Mouse (Mus musculus): Measurements from ENCODE around the gene B4galnt1. TPM values are rescaled to one million over a fixed set of nuclear protein-coding genes. Genes with fewer than 3 reads are reported as not detected.

Gene B4galnt1
- total and polyA plus RNA-seq, 3 experiments, result 0.98 to 17.5 (median 2.3) TPM

DNA sequence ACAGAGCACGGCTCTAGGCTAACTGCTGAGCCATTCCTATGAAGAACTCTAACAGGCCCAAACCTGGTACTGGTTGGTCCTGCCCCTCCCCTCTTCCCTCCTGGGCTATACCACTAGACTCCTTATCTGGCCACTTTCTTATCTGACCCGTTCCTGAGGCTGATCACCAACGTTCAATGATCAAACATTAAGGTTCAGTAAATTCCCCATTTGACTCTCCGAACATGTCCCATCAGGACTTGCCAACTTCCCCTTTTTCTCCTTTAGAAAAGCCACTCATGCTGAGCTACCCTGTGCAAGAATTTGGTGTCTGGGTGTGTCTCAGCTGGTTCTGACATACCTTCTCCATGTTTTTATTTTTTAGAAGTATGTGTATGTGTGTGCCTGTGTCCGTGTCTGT is 38.4 kb upstream of the B4galnt1 start:
- TF ChIP-seq POLR2AphosphoS2 (IDR thresholded peaks at IDR 0.05; ENCODE audit: low read depth, low read length) (no peak), ELF1 (IDR thresholded peaks at IDR 0.05; ENCODE audit: low read depth, low read length) (no peak), UBTF (IDR thresholded peaks at IDR 0.05; ENCODE audit: low read depth, low read length) (no peak), MEF2A (IDR thresholded peaks at IDR 0.05; ENCODE audit: borderline replicate concordance, low read depth, low read length) (no peak), CTCF (conservative IDR thresholded peaks at IDR 0.05 in 1 of 2, IDR thresholded peaks at IDR 0.05 in 1 of 2; ENCODE audit: low read depth in 2 of 2, low read length in 2 of 2) (no peak), RAD21 (IDR thresholded peaks at IDR 0.05; ENCODE audit: low read depth, low read length) (no peak)
- Histone ChIP-seq H3K4me3 (replicated peaks in 1 of 3; ENCODE audit: low read depth in 2 of 3, low read length in 2 of 3, poor library complexity in 1 of 3) (no peak overlapping the region), H3K27me3 (replicated peaks) (no peaks in the 10 kb centered on the region), H3K36me3 (replicated peaks in 1 of 2; ENCODE audit: control insufficient read depth in 1 of 2, insufficient read depth in 1 of 2, low read length in 1 of 2) (no peaks in the 10 kb centered on the region), H3K79me2 (replicated peaks; ENCODE audit: control insufficient read depth, extremely low read depth, insufficient read depth, poor library complexity, severe bottlenecking) (no peaks in the 10 kb centered on the region), H3K9ac (ENCODE audit: insufficient read depth, low read depth) (no peak overlapping the region), H3K4me2 (ENCODE audit: insufficient read depth, low read depth, poor library complexity, severe bottlenecking) (no peak overlapping the region), H3K27ac (ENCODE audit: insufficient read depth, low read depth) (no peak overlapping the region), H3K9me3 (replicated peaks; ENCODE audit: low read length) (no peaks in the 10 kb centered on the region), H3K4me1 (ENCODE audit: control insufficient read depth in 1 of 2, insufficient read depth in 2 of 2) (peaks cover 9 to 40% of the 10 kb centered on the region in 2 experiments)
- in situ Hi-C loops (cut with MboI; ENCODE audit: low pct_ligation_motif_present, low pct_unique_long_range_greater_than_20kb, low sequenced_read_pairs), result loop anchor here (5.0 kb wide), 1 partner anchor 41 kb away; the partner anchor contains the start of gene B4galnt1
- dilution Hi-C loops (cut with MboI; ENCODE audit: extremely low pct_ligation_motif_present, extremely low pct_unique_long_range_greater_than_20kb, low sequenced_read_pairs), result no loop called here
- DNase-seq (ENCODE audit: extremely low read depth), result no peak

GRCm38 (mm10) chr10:127127711-127128279 is 37.2 kb upstream of the B4galnt1 start:
- dilution Hi-C loops (cut with MboI; ENCODE audit: extremely low pct_ligation_motif_present, extremely low pct_unique_long_range_greater_than_20kb, low sequenced_read_pairs) (no loop called here), in situ Hi-C loops (cut with MboI; ENCODE audit: low pct_ligation_motif_present, low pct_unique_long_range_greater_than_20kb, low sequenced_read_pairs) (loop anchor here (5.0 kb wide), 1 partner anchor 40 kb away; the partner anchor contains the start of gene B4galnt1)
- Histone ChIP-seq H3K27me3 (replicated peaks) (no peaks in the 10 kb centered on the region), H3K4me1 (ENCODE audit: control insufficient read depth in 1 of 2, insufficient read depth in 2 of 2) (peaks cover 11 to 33% of the 10 kb centered on the region in 2 experiments), H3K36me3 (replicated peaks in 1 of 2; ENCODE audit: control insufficient read depth in 1 of 2, insufficient read depth in 1 of 2, low read length in 1 of 2) (no peaks in the 10 kb centered on the region), H3K9me3 (replicated peaks; ENCODE audit: low read length) (no peaks in the 10 kb centered on the region), H3K79me2 (replicated peaks; ENCODE audit: control insufficient read depth, extremely low read depth, insufficient read depth, poor library complexity, severe bottlenecking) (no peaks in the 10 kb centered on the region), H3K9ac (ENCODE audit: insufficient read depth, low read depth) (no peak overlapping the region), H3K27ac (ENCODE audit: insufficient read depth, low read depth) (no peak overlapping the region), H3K4me2 (ENCODE audit: insufficient read depth, low read depth, poor library complexity, severe bottlenecking) (no peak overlapping the region), H3K4me3 (replicated peaks in 1 of 3; ENCODE audit: low read depth in 2 of 3, low read length in 2 of 3, poor library complexity in 1 of 3) (no peak overlapping the region)
- DNase-seq (ENCODE audit: extremely low read depth), result no peak
- no peak for TF ChIP-seq ZKSCAN1 (IDR thresholded peaks at IDR 0.05; ENCODE audit: borderline replicate concordance, low read depth, low read length)
- no peak for TF ChIP-seq CHD2 (IDR thresholded peaks at IDR 0.05; ENCODE audit: low read length)
- no peak for TF ChIP-seq MYC (IDR thresholded peaks at IDR 0.05; ENCODE audit: low read depth, low read length)
- TF ChIP-seq HCFC1 (IDR thresholded peaks at IDR 0.05; ENCODE audit: low read depth, low read length), result no peak
- no peak for TF ChIP-seq ZNF384 (IDR thresholded peaks at IDR 0.05; ENCODE audit: low read depth, low read length)
- no peak for TF ChIP-seq RAD21 (IDR thresholded peaks at IDR 0.05; ENCODE audit: low read depth, low read length)
- no peak for TF ChIP-seq RCOR1 (conservative IDR thresholded peaks at IDR 0.05; ENCODE audit: low read depth, low read length)
- TF ChIP-seq MAZ (IDR thresholded peaks at IDR 0.05; ENCODE audit: low read depth, low read length), result no peak
- TF ChIP-seq CTCF (conservative IDR thresholded peaks at IDR 0.05 in 1 of 2, IDR thresholded peaks at IDR 0.05 in 1 of 2; ENCODE audit: low read depth in 2 of 2, low read length in 2 of 2), result no peak
- no peak for TF ChIP-seq BHLHE40 (IDR thresholded peaks at IDR 0.05; ENCODE audit: low read depth, low read length)
- TF ChIP-seq MEF2A (IDR thresholded peaks at IDR 0.05; ENCODE audit: borderline replicate concordance, low read depth, low read length), result no peak
- no peak for TF ChIP-seq SIN3A (IDR thresholded peaks at IDR 0.05; ENCODE audit: low read length)
- TF ChIP-seq E2F4 (IDR thresholded peaks at IDR 0.05; ENCODE audit: insufficient replicate concordance, low read depth, low read length), result no peak
- TF ChIP-seq SMC3 (IDR thresholded peaks at IDR 0.05; ENCODE audit: low read depth, low read length), result no peak
- TF ChIP-seq POLR2AphosphoS2 (IDR thresholded peaks at IDR 0.05; ENCODE audit: low read depth, low read length), result no peak
- no peak for TF ChIP-seq IRF4 (IDR thresholded peaks at IDR 0.05; ENCODE audit: low read depth, low read length)

All from CH12.LX (cell line).